Mouse (Mus musculus) cerebellum, adult 2 months (tissue): ENCODE data around the gene 6030452D12Rik. TPM values are rescaled to one million over a fixed set of nuclear protein-coding genes. Genes with fewer than 3 reads are reported as not detected.

Experiments used
- DNase-seq, 2 experiments: peaks; one replicate each; pipeline ENCODE4 v3.0.0; 2021
- H3K27ac ChIP-seq: fragments of 200-500 bp; 2 replicates; pipeline ENCODE4 v1.5.1; 2012; ENCODE audit warnings: low read length, control low read depth, inconsistent platforms; ENCODE audit not compliant: insufficient read depth
- H3K27me3 ChIP-seq: fragments of 200-500 bp; 2 replicates; pipeline ENCODE4 v1.6.1; 2012; ENCODE audit warnings: inconsistent platforms, mild to moderate bottlenecking, low read length, moderate library complexity; ENCODE audit not compliant: control insufficient read depth, insufficient read depth
- H3K4me1 ChIP-seq: fragments of 200-500 bp; 2 replicates; pipeline ENCODE4 v1.6.1; 2011; ENCODE audit warnings: low read length; ENCODE audit not compliant: control insufficient read depth, insufficient read depth
- H3K4me3 ChIP-seq: fragments of 200-500 bp; replicated peaks from 2 replicates; pipeline ENCODE3; 2011; ENCODE audit warnings: mild to moderate bottlenecking, low read depth, low read length, control low read depth; ENCODE audit not compliant: insufficient read depth
- CTCF ChIP-seq: fragments of 200-500 bp; IDR thresholded peaks from 2 replicates; pipeline ENCODE4 v1.5.1; 2011; ENCODE audit warnings: low read depth, mild to moderate bottlenecking, control low read depth, low read length, moderate library complexity, borderline replicate concordance; ENCODE audit not compliant: insufficient read depth
- POLR2A ChIP-seq: fragments of 200-500 bp; IDR thresholded peaks from 2 replicates; pipeline ENCODE4 v1.6.1; 2011; ENCODE audit warnings: low read length, control low read depth, borderline replicate concordance; ENCODE audit not compliant: insufficient read depth
- WGBS: fragments of 180-500 bp; shearing (Covaris S2); methylation state at CpG from one replicate; pipeline ENCODE4 v1.1.7; 2018; 5-methylcytosine and 5-hydroxymethylcytosine counted together
- polyA plus RNA-seq: library from polyadenylated mRNA; depleted of rRNA; stranded (reverse); fragments of >200 nt; gene quantifications from 2 replicates; pipeline ENCODE4 v1.2.3, GENCODE M21; 2012; rRNA removed

The 6030452D12Rik gene
- polyA plus RNA-seq, 1 experiment: not detected

GRCm38 (mm10) chr8:106548366-106548936, 48.1 kb downstream of the 6030452D12Rik start:
- no peak for TF ChIP-seq POLR2A
- TF ChIP-seq CTCF: no peak
- Histone ChIP-seq H3K27me3 (no peaks in the 10 kb centered on the region; the same call in 1 of the 2 replicates), H3K4me1 (no peaks in the 10 kb centered on the region), H3K4me3 (no peak overlapping the region), H3K27ac (no peak overlapping the region)
- no peak for DNase-seq
- 88% methylated on average over 10 of the region's 10 CpGs for WGBS

- H3K4me3 ChIP-seq: no peak overlapping the region
- H3K27ac ChIP-seq: no peak overlapping the region
- TF ChIP-seq CTCF (no peak), POLR2A (no peak)
- no peak for DNase-seq
- 100% methylated on average over 1 of the region's 1 CpGs for WGBS
- no peaks in the 10 kb centered on the region for H3K4me1 ChIP-seq
- H3K27me3 ChIP-seq: no peaks in the 10 kb centered on the region
Measured at GRCm38 (mm10) chr8:106550906-106551305, 50.6 kb downstream of the 6030452D12Rik start.

- H3K4me1 ChIP-seq: no peaks in the 10 kb centered on the region
- DNase-seq: no peak
- TF ChIP-seq CTCF (no peak), POLR2A (no peak)
- H3K4me3 ChIP-seq: no peak overlapping the region
- no peak overlapping the region for H3K27ac ChIP-seq
- 98% methylated on average over 5 of the region's 5 CpGs for WGBS
- H3K27me3 ChIP-seq: no peaks in the 10 kb centered on the region
Measured at GRCm38 (mm10) chr8:106554011-106554410, 53.7 kb downstream of the 6030452D12Rik start.

GRCm38 (mm10) chr8:106556068-106556645, 55.8 kb downstream of the 6030452D12Rik start:
- Histone ChIP-seq H3K27ac (no peak overlapping the region), H3K4me1 (no peaks in the 10 kb centered on the region), H3K4me3 (no peak overlapping the region), H3K27me3 (no peaks in the 10 kb centered on the region; the same call in 1 of the 2 replicates)
- WGBS: 67% methylated on average over 7 of the region's 7 CpGs
- DNase-seq: no peak
- TF ChIP-seq CTCF (no peak), POLR2A (no peak)

Other genes with a start within 250 kb of the 6030452D12Rik start
- 8.7 and 9.2 TPM in 2 replicates for gene Smpd3, start 162.5 kb upstream of the 6030452D12Rik start, polyA plus RNA-seq
- gene Zfp90, start 85.2 kb upstream of the 6030452D12Rik start, polyA plus RNA-seq: 12.3 and 13.5 TPM in 2 replicates
- 0.64 and 0.93 TPM in 2 replicates for gene Cdh3, start 10.4 kb downstream of the 6030452D12Rik start, polyA plus RNA-seq
- 35.6 and 40.9 TPM in 2 replicates for gene Gm10073, start 72.9 kb downstream of the 6030452D12Rik start, polyA plus RNA-seq
- gene Cdh1, start 102.8 kb downstream of the 6030452D12Rik start, polyA plus RNA-seq: 3.1 and 4.1 TPM in 2 replicates
- gene Tango6, start 182.5 kb downstream of the 6030452D12Rik start, polyA plus RNA-seq: 5.3 and 5.5 TPM in 2 replicates